In genomic region chr16:38091706-38092105, GRCm38 (mm10) we compare ENCODE assay signal across 8 mouse cellular contexts. TPM values are rescaled to one million over a fixed set of nuclear protein-coding genes. Genes with fewer than 3 reads are reported as not detected.
DNase-seq lines count a peak whose midpoint lies in the region; ATAC-seq and TF ChIP-seq lines count a peak whose summit lies in the region.

No protein-coding gene starts in this region.

- H3K79me2 ChIP-seq in liver, adult 2 months (ENCODE audit: control insufficient read depth, insufficient read depth, low read length) = peaks cover 18% of the 10 kb centered on the region; the same call in 1 of the 2 replicates
- peaks cover 69% of the 10 kb centered on the region for H3K79me2 ChIP-seq in myocyte (ENCODE audit: control insufficient read depth, insufficient read depth)

- WGBS in liver, adult 2 months = 11% methylated on average over 5 of the region's 5 CpGs
- WGBS in embryonic facial prominence, embryonic 14.5 days = 8% methylated on average over 5 of the region's 5 CpGs
- WGBS in intestine, embryonic 15.5 days = 7% methylated on average over 5 of the region's 5 CpGs

- peaks cover 20% of the 10 kb centered on the region for H3K4me1 ChIP-seq in liver, adult 2 months (ENCODE audit: control insufficient read depth, insufficient read depth, low read length)
- H3K4me1 ChIP-seq in embryonic facial prominence, embryonic 14.5 days (ENCODE audit: control insufficient read depth, insufficient read depth, low read length) = peaks cover 26% of the 10 kb centered on the region
- peaks cover 26% of the 10 kb centered on the region; the same call in 1 of the 2 replicates for H3K4me1 ChIP-seq in intestine, embryonic 15.5 days (replicated peaks)

- no peaks in the 10 kb centered on the region for H3K36me3 ChIP-seq in liver, adult 2 months (ENCODE audit: control insufficient read depth, insufficient read depth, low read length)
- H3K36me3 ChIP-seq in embryonic facial prominence, embryonic 14.5 days (ENCODE audit: control insufficient read depth, insufficient read depth, low read length) = 0 out of 2 replicates have a peak, but pooled peaks cover 6% of the 10 kb centered on the region
- no peaks in the 10 kb centered on the region for H3K36me3 ChIP-seq in intestine, embryonic 15.5 days
- no peaks in the 10 kb centered on the region for H3K36me3 ChIP-seq in myocyte (ENCODE audit: control insufficient read depth, insufficient read depth)

- H3ac ChIP-seq in myocyte (ENCODE audit: control insufficient read depth, insufficient read length) = no peak overlapping the region

- no peak overlapping the region for H3K9ac ChIP-seq in liver, adult 2 months (ENCODE audit: low read depth, low read length)
- H3K9ac ChIP-seq in embryonic facial prominence, embryonic 14.5 days (ENCODE audit: low read depth, low read length) = peak overlapping the region; percentile 97
- H3K9ac ChIP-seq in intestine, embryonic 15.5 days = no peak overlapping the region; the same call in 1 of the 2 replicates

- peak overlapping the region; percentile 36; the same call in 1 of the 2 replicates for H3K4me3 ChIP-seq in liver, adult 2 months (ENCODE audit: insufficient read depth, low read depth, low read length)
- peak overlapping the region; percentile 93 for H3K4me3 ChIP-seq in embryonic facial prominence, embryonic 14.5 days (ENCODE audit: low read depth, low read length)
- H3K4me3 ChIP-seq in intestine, embryonic 15.5 days (replicated peaks) = peak overlapping the region; percentile 99
- H3K4me3 ChIP-seq in myocyte = peak overlapping the region; percentile 87

- H3K27ac ChIP-seq in liver, adult 2 months (replicated peaks; ENCODE audit: insufficient read depth, low read depth, low read length) = no peak overlapping the region
- no peak overlapping the region for H3K27ac ChIP-seq in embryonic facial prominence, embryonic 14.5 days (replicated peaks; ENCODE audit: low read depth, low read length)
- H3K27ac ChIP-seq in intestine, embryonic 15.5 days = no peak overlapping the region

- no peaks in the 10 kb centered on the region for H3K27me3 ChIP-seq in liver, adult 2 months (ENCODE audit: control insufficient read depth, insufficient read depth, low read length)
- no peaks in the 10 kb centered on the region for H3K27me3 ChIP-seq in embryonic facial prominence, embryonic 14.5 days (replicated peaks; ENCODE audit: control insufficient read depth, insufficient read depth, low read length)
- no peaks in the 10 kb centered on the region for H3K27me3 ChIP-seq in intestine, embryonic 15.5 days (replicated peaks)
- H3K27me3 ChIP-seq in myocyte (ENCODE audit: control insufficient read depth, insufficient read depth, insufficient read length) = no peaks in the 10 kb centered on the region

- no peak for ATAC-seq in embryonic facial prominence, embryonic 14.5 days (ENCODE audit: low read depth)
- ATAC-seq in intestine, embryonic 15.5 days = no peak

- no peak for TF ChIP-seq CTCF in liver, adult 2 months (IDR thresholded peaks at IDR 0.05; ENCODE audit: low read depth, low read length)

- peak overlapping the region; percentile 73 for H3K4me2 ChIP-seq in embryonic facial prominence, embryonic 14.5 days (ENCODE audit: low read depth, low read length)
- peak overlapping the region; percentile 67 for H3K4me2 ChIP-seq in intestine, embryonic 15.5 days (replicated peaks)
- H3K4me2 ChIP-seq in myocyte (ENCODE audit: low read depth) = peak overlapping the region; percentile 83

- H3K9me3 ChIP-seq in embryonic facial prominence, embryonic 14.5 days (ENCODE audit: control insufficient read depth, low read length) = no peaks in the 10 kb centered on the region
- no peaks in the 10 kb centered on the region for H3K9me3 ChIP-seq in intestine, embryonic 15.5 days

- no peak for TF ChIP-seq POLR2A in liver, adult 2 months (IDR thresholded peaks at IDR 0.05; ENCODE audit: extremely low read depth, insufficient read depth, low read length)
- TF ChIP-seq POLR2A in myocyte (IDR thresholded peaks at IDR 0.05; ENCODE audit: insufficient read length, low read depth) = no peak

- DNase-seq in liver, adult 2 months (ENCODE audit: extremely low read depth, low read depth, low spot score) = peak; percentile 43
- DNase-seq in liver = no peak
- no peak for DNase-seq in embryonic facial prominence, embryonic 14.5 days (ENCODE audit: low spot score)
- DNase-seq in adrenal gland, postnatal 36 days = no peak
- no peak for DNase-seq in layer of hippocampus, adult 11-12 months (ENCODE audit: low spot score)
- no peak for DNase-seq in right cerebral cortex, postnatal 36 days (ENCODE audit: low spot score in 2 of 2)

TF ChIP-seq in myocyte, 11 proteins besides CTCF, POLR2A, EP300 and RAD21:
- TF ChIP-seq TCF12 (IDR thresholded peaks at IDR 0.05; ENCODE audit: insufficient read depth, poor library complexity, severe bottlenecking) = no peak
- no peak for TF ChIP-seq MAX (IDR thresholded peaks at IDR 0.05; ENCODE audit: low read depth)
- TF ChIP-seq E2F4 (IDR thresholded peaks at IDR 0.05; ENCODE audit: insufficient read depth) = no peak
- no peak for TF ChIP-seq TCF3 (IDR thresholded peaks at IDR 0.05; ENCODE audit: insufficient read length, low read depth)
- no peak for TF ChIP-seq POLR2AphosphoS2 (IDR thresholded peaks at IDR 0.05; ENCODE audit: insufficient read length, low read depth)
- TF ChIP-seq CEBPB (IDR thresholded peaks at IDR 0.05; ENCODE audit: insufficient read depth, poor library complexity, severe bottlenecking) = no peak
- no peak for TF ChIP-seq SRF (IDR thresholded peaks at IDR 0.05; ENCODE audit: control insufficient read depth, insufficient read length, low read depth)
- TF ChIP-seq MYOD1 (IDR thresholded peaks at IDR 0.05; ENCODE audit: control insufficient read depth in 1 of 3, insufficient read length in 2 of 3, low read depth in 2 of 3) = no peak
- TF ChIP-seq MYOG (IDR thresholded peaks at IDR 0.05; ENCODE audit: control insufficient read depth in 1 of 3, insufficient read depth in 1 of 3, insufficient read length in 2 of 3, low read depth in 2 of 3) = no peak
TF ChIP-seq in myocyte: peak in this region for 0.

RNA-seq across cellular contexts. Expression of gene Gsk3b, which starts 2.9 kb away (rescaled TPM):
- 11.8 and 13.4 TPM in 2 replicates for total RNA-seq in liver, adult 2 months (2014; rRNA removed)
- 4.8 and 5.8 TPM in 2 replicates for polyA plus RNA-seq in liver, adult 2 months (2012; rRNA removed)
- 54.2 and 60.3 TPM in 2 replicates for polyA plus RNA-seq in embryonic facial prominence, embryonic 14.5 days (2014; fragmentation: Nextera tagmentation; extraction: Ambion mirVana)
- polyA plus RNA-seq in intestine, embryonic 15.5 days (2015; fragmentation: Nextera tagmentation; extraction: Ambion mirVana) = 45.6 and 48.4 TPM in 2 replicates
- polyA plus RNA-seq in myocyte (2012; fragmentation: generic; extraction: Trizol) = 18.7 TPM
- total RNA-seq in adrenal gland, postnatal 36 days (2021) = 10 to 100 TPM; 59.0 to 70.0 TPM

Comparison
In these comparisons a context has a peak if more than half of its experiments do, and no peak if none do; other contexts are left out.
1. H3K4me3 ChIP-seq: peak in every context shown above with its lines; median percentile 99 in intestine, embryonic 15.5 days; 93 in embryonic facial prominence, embryonic 14.5 days; 87 in myocyte; 36 in liver, adult 2 months.